11 mouse cellular contexts compared by ENCODE assay signal in genomic region chr2:149933247-149933898, GRCm38 (mm10).
A peak's percentile ranks its signal among the peaks of the same experiment; 100 is the strongest.
DNase-seq lines count a peak whose midpoint lies in the region; ATAC-seq and TF ChIP-seq lines count a peak whose summit lies in the region.
"Had no signal": no experiment of that assay in that cellular context is flagged by ENCODE, and none has a peak within 500 bp of the region (broad histone marks: within the 10 kb centered on the region; RNA-seq: fewer than 3 reads in every experiment).

No protein-coding gene starts in this region.

- no peak overlapping the region for H3K27ac ChIP-seq in kidney, embryonic 14.5 days (ENCODE audit: low read depth, low read length)
- H3K27ac ChIP-seq in embryonic facial prominence, embryonic 10.5 days (replicated peaks) = no peak overlapping the region
- no peak overlapping the region for H3K27ac ChIP-seq in forebrain, postnatal 0 days (ENCODE audit: low read depth, low read length)
- 0 out of 2 replicates have a peak overlapping the region, but pooled peaks have one; percentile 2 for H3K27ac ChIP-seq in midbrain, embryonic 13.5 days
- H3K27ac ChIP-seq: gastrocnemius, adult 2 months had no signal

- H3K4me3 ChIP-seq in kidney, embryonic 14.5 days (ENCODE audit: low read length) = no peak overlapping the region
- H3K4me3 ChIP-seq in embryonic facial prominence, embryonic 10.5 days = no peak overlapping the region
- H3K4me3 ChIP-seq in forebrain, postnatal 0 days (ENCODE audit: low read depth, low read length) = no peak overlapping the region
- H3K4me3 ChIP-seq in midbrain, embryonic 13.5 days (replicated peaks) = no peak overlapping the region
- H3K4me3 ChIP-seq: gastrocnemius, adult 2 months had no signal

- ATAC-seq in kidney, embryonic 14.5 days (ENCODE audit: low FRiP score, low TSS enrichment) = peak; percentile 46; the same call in 1 of the 2 replicates
- ATAC-seq in forebrain, postnatal 0 days = peak; percentile 66
- peak; percentile 64 for ATAC-seq in midbrain, embryonic 13.5 days
- ATAC-seq: liver, postnatal 0 days had no signal

- 90% methylated on average over 1 of the region's 2 CpGs for WGBS in kidney, embryonic 14.5 days
- 38% methylated on average over 2 of the region's 2 CpGs for WGBS in embryonic facial prominence, embryonic 10.5 days
- 20% methylated on average over 2 of the region's 2 CpGs for WGBS in forebrain, postnatal 0 days
- WGBS in midbrain, embryonic 13.5 days = 27% methylated on average over 2 of the region's 2 CpGs

- no peaks in the 10 kb centered on the region for H3K36me3 ChIP-seq in kidney, embryonic 14.5 days (ENCODE audit: control insufficient read depth, insufficient read depth, low read length)
- no peaks in the 10 kb centered on the region for H3K36me3 ChIP-seq in embryonic facial prominence, embryonic 10.5 days (replicated peaks)
- no peaks in the 10 kb centered on the region for H3K36me3 ChIP-seq in forebrain, postnatal 0 days (ENCODE audit: insufficient read depth)
- no peaks in the 10 kb centered on the region for H3K36me3 ChIP-seq in midbrain, embryonic 13.5 days

- no peak overlapping the region for H3K4me2 ChIP-seq in kidney, embryonic 14.5 days (replicated peaks; ENCODE audit: low read depth, low read length)
- H3K4me2 ChIP-seq in forebrain, postnatal 0 days (ENCODE audit: low read depth) = no peak overlapping the region
- no peak overlapping the region for H3K4me2 ChIP-seq in midbrain, embryonic 13.5 days (replicated peaks)

- no peaks in the 10 kb centered on the region for H3K4me1 ChIP-seq in kidney, embryonic 14.5 days (ENCODE audit: control insufficient read depth, insufficient read depth, low read length)
- peaks cover 31% of the 10 kb centered on the region for H3K4me1 ChIP-seq in embryonic facial prominence, embryonic 10.5 days
- no peaks in the 10 kb centered on the region for H3K4me1 ChIP-seq in forebrain, postnatal 0 days (ENCODE audit: insufficient read depth)
- H3K4me1 ChIP-seq in midbrain, embryonic 13.5 days (replicated peaks) = peaks cover 14% of the 10 kb centered on the region

- no peak for TF ChIP-seq CTCF in forebrain, postnatal 0 days (IDR thresholded peaks at IDR 0.05; ENCODE audit: low read depth)

- H3K9ac ChIP-seq in kidney, embryonic 14.5 days (ENCODE audit: low read depth, low read length) = no peak overlapping the region
- no peak overlapping the region for H3K9ac ChIP-seq in forebrain, postnatal 0 days
- no peak overlapping the region for H3K9ac ChIP-seq in midbrain, embryonic 13.5 days (replicated peaks)
- H3K9ac ChIP-seq: liver, postnatal 0 days had no signal

- H3K27me3 ChIP-seq in kidney, embryonic 14.5 days (ENCODE audit: control insufficient read depth, insufficient read depth, low read length) = no peaks in the 10 kb centered on the region
- H3K27me3 ChIP-seq in embryonic facial prominence, embryonic 10.5 days (replicated peaks; ENCODE audit: low read depth, poor library complexity, severe bottlenecking) = no peaks in the 10 kb centered on the region
- H3K27me3 ChIP-seq in forebrain, postnatal 0 days (ENCODE audit: insufficient read depth, low read length) = no peaks in the 10 kb centered on the region
- H3K27me3 ChIP-seq in midbrain, embryonic 13.5 days = no peaks in the 10 kb centered on the region

- H3K9me3 ChIP-seq in kidney, embryonic 14.5 days (ENCODE audit: control insufficient read depth, low read length) = no peaks in the 10 kb centered on the region
- H3K9me3 ChIP-seq in embryonic facial prominence, embryonic 10.5 days = no peaks in the 10 kb centered on the region
- no peaks in the 10 kb centered on the region for H3K9me3 ChIP-seq in forebrain, postnatal 0 days (ENCODE audit: low read length)
- H3K9me3 ChIP-seq in midbrain, embryonic 13.5 days = no peaks in the 10 kb centered on the region

- DNase-seq in kidney, adult 11 months = no peak
- DNase-seq in embryonic facial prominence, embryonic 10.5 days (ENCODE audit: low spot score) = peak; percentile 10
- peak; percentile 12 for DNase-seq in forebrain, postnatal 0 days
- no peak for DNase-seq in embryo, embryonic 10 days (ENCODE audit: low spot score)
- no peak for DNase-seq in adrenal gland, postnatal 36 days
- no peak for DNase-seq in heart, adult 18-20 months
- DNase-seq: embryo, embryonic 11 days; gastrocnemius, adult 2 months; liver, postnatal 0 days had no signal

Comparison
In these comparisons a context has a peak if more than half of its experiments do, and no peak if none do; other contexts are left out.
1. DNase-seq: peak in embryonic facial prominence, embryonic 10.5 days (single experiment) and forebrain, postnatal 0 days (single experiment); none in kidney, adult 11 months (single experiment), embryo, embryonic 10 days (single experiment), adrenal gland, postnatal 36 days (0 of 2) and heart, adult 18-20 months (0 of 2).
2. Peak in every context shown above with its lines, with median percentiles within 50 percentile points of each other: ATAC-seq.